18 mouse cellular contexts compared by ENCODE assay signal in the genomic region with DNA sequence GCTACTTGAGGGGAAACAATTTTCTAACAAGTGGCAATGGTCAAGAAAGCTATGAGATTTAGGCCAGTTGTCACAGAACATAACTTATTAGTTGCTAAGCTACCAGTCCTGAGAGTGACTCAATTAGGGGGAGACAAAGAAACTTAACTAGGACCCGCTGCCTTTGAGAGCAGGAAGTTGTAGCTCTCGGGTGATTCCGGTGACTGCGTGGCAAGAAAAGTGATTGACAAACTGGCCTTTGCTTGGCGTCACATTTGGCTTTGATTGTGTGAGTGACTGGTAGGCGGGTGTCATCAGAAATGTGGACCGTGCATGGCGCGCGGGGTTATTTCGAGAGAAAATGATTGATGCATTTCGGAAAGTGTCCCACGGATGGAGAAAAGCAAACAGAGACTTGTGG. TPM values are rescaled to one million over a fixed set of nuclear protein-coding genes. Genes with fewer than 3 reads are reported as not detected.
DNase-seq lines count a peak whose midpoint lies in the region; ATAC-seq lines count a peak whose summit lies in the region.
"Had no signal": no experiment of that assay in that cellular context is flagged by ENCODE, and none has a peak within 500 bp of the region (broad histone marks: within the 10 kb centered on the region; RNA-seq: fewer than 3 reads in every experiment).

No protein-coding gene starts in this region.

- DNase-seq in kidney, adult 8-10 months, result no peak
- peak; percentile 57 for DNase-seq in embryo, embryonic 10.5 days (ENCODE audit: low spot score)
- peak; percentile 65 for DNase-seq in forelimb bud, embryonic 11.5 days (ENCODE audit: low read depth, low spot score)
- DNase-seq in spleen, adult 18-20 months, result no peak
- no peak for DNase-seq in gastrocnemius, adult 18-20 months (ENCODE audit: low spot score)
- no peak for DNase-seq in kidney, postnatal 25 days
- DNase-seq: cerebellum, adult 9-10 months; gastrocnemius, postnatal 14 days; heart, postnatal 36 days; kidney, adult 9 months; right cerebral cortex, postnatal 4 days had no signal

- peak overlapping the region; percentile 20; the same call in 1 of the 2 replicates for H3K9ac ChIP-seq in kidney, embryonic 16.5 days (replicated peaks; ENCODE audit: low read length)
- H3K9ac ChIP-seq: forebrain, embryonic 15.5 days; limb, embryonic 15.5 days had no signal

- no peaks in the 10 kb centered on the region for H3K27me3 ChIP-seq in kidney, embryonic 16.5 days (ENCODE audit: insufficient read depth, low read length)
- H3K27me3 ChIP-seq: CH12.LX; limb, embryonic 15.5 days had no signal

- peaks cover 35% of the 10 kb centered on the region for H3K4me1 ChIP-seq in kidney, embryonic 16.5 days (ENCODE audit: insufficient read depth, low read length)

- WGBS in kidney, embryonic 16.5 days, result 23% methylated on average over 13 of the region's 13 CpGs

- no peak for ATAC-seq in kidney, embryonic 16.5 days (ENCODE audit: low FRiP score, low TSS enrichment)
- 0 out of 2 replicates have a peak, but pooled peaks have one; percentile 11 for ATAC-seq in megakaryocyte progenitor cell, adult 5-6 weeks (replicated peaks; ENCODE audit: poor library complexity)
- ATAC-seq: forebrain, embryonic 15.5 days had no signal

- H3K36me3 ChIP-seq in kidney, embryonic 16.5 days (ENCODE audit: insufficient read depth, low read length), result no peaks in the 10 kb centered on the region
- H3K36me3 ChIP-seq: forebrain, embryonic 15.5 days; limb, embryonic 15.5 days had no signal

- no peaks in the 10 kb centered on the region for H3K9me3 ChIP-seq in kidney, embryonic 16.5 days (ENCODE audit: low read length)
- H3K9me3 ChIP-seq: forebrain, embryonic 15.5 days; limb, embryonic 15.5 days had no signal

- H3K4me2 ChIP-seq in kidney, embryonic 16.5 days (replicated peaks; ENCODE audit: low read depth, low read length), result peak overlapping the region; percentile 20
- H3K4me2 ChIP-seq: forebrain, embryonic 15.5 days; limb, embryonic 15.5 days had no signal

- peak overlapping the region; percentile 7 for H3K27ac ChIP-seq in kidney, embryonic 16.5 days (ENCODE audit: low read length)
- H3K27ac ChIP-seq: forebrain, embryonic 15.5 days; limb, embryonic 15.5 days had no signal

- no peak overlapping the region for H3K4me3 ChIP-seq in kidney, embryonic 16.5 days (ENCODE audit: low read length)
- H3K4me3 ChIP-seq: forebrain, embryonic 15.5 days; limb, embryonic 15.5 days had no signal

RNA-seq across cellular contexts. Expression of a gene that starts 22.4 kb away (rescaled TPM):
- polyA plus RNA-seq in kidney, embryonic 16.5 days (2015; fragmentation: Nextera tagmentation; extraction: Ambion mirVana), result not detected in 2 replicates
- total RNA-seq in megakaryocyte progenitor cell, adult 5-6 weeks (2015), result not detected in 2 replicates
- total RNA-seq in megakaryocyte progenitor cell, adult 5-6 weeks (2017), result not detected in 2 replicates
- not detected for total RNA-seq in gastrocnemius, adult 18-20 months (2021)
- total RNA-seq: adrenal gland, adult 18-20 months; CH12.LX; gastrocnemius, postnatal 14 days; heart, postnatal 36 days; layer of hippocampus, postnatal 25 days had no signal
- polyA plus RNA-seq: forebrain, embryonic 15.5 days; limb, embryonic 15.5 days had no signal

RNA-seq across cellular contexts. Expression of a gene that starts 22.9 kb away (rescaled TPM):
- 11.5 and 15.2 TPM in 2 replicates for polyA plus RNA-seq in kidney, embryonic 16.5 days (2015; fragmentation: Nextera tagmentation; extraction: Ambion mirVana)
- total RNA-seq in megakaryocyte progenitor cell, adult 5-6 weeks (2015), result not detected in 2 replicates
- not detected in 2 replicates for total RNA-seq in megakaryocyte progenitor cell, adult 5-6 weeks (2017)
- total RNA-seq in gastrocnemius, adult 18-20 months (2021), result 10 to 100 TPM in 1 of 2 experiments, 1 to 10 TPM in 1; 9.4 to 11.5 TPM
- total RNA-seq: CH12.LX had no signal

Comparison
In these comparisons a context has a peak if more than half of its experiments do, and no peak if none do; other contexts are left out.
1. DNase-seq: peak in embryo, embryonic 10.5 days (single experiment) and forelimb bud, embryonic 11.5 days (single experiment); none in kidney, adult 8-10 months (0 of 2), spleen, adult 18-20 months (0 of 2), gastrocnemius, adult 18-20 months (single experiment) and kidney, postnatal 25 days (0 of 2).
2. RNA of a gene that starts 22.9 kb away (total RNA-seq): 9.4 to 11.5 TPM in gastrocnemius, adult 18-20 months; not detected in megakaryocyte progenitor cell, adult 5-6 weeks; every median in the first group is over 10 times any median in the second.